ENCODE assay signal across 27 mouse cellular contexts in the genomic region with DNA sequence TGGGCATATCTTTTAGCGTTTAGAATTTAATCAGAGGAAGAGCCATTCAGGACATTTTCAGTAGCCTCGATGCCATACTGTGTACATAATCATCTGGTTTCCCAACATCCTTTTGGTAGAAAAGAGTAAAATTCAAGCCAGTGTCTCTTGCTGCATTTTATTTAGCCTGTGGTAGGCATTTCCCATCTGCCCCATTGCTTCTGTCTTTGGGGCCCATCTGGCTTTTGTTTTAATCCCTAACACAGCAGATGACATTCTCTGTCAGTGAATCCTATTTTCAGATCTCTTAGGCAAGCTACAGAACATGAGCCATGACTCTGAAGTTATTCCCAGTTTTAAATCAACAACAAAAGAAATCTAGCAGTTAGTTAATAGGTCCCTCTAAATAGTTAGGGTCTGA. TPM values are rescaled to one million over a fixed set of nuclear protein-coding genes. Genes with fewer than 3 reads are reported as not detected.
A peak's percentile ranks its signal among the peaks of the same experiment; 100 is the strongest.
DNase-seq lines count a peak whose midpoint lies in the region; ATAC-seq lines count a peak whose summit lies in the region.
"Had no signal": no experiment of that assay in that cellular context is flagged by ENCODE, and none has a peak within 500 bp of the region (broad histone marks: within the 10 kb centered on the region; RNA-seq: fewer than 3 reads in every experiment).

No protein-coding gene starts in this region.

- H3K27me3 ChIP-seq in midbrain, embryonic 15.5 days (replicated peaks): no peaks in the 10 kb centered on the region
- H3K27me3 ChIP-seq: embryonic facial prominence, embryonic 12.5 days; forebrain, embryonic 13.5 days; heart, embryonic 15.5 days had no signal

- no peak overlapping the region for H3K4me2 ChIP-seq in midbrain, embryonic 15.5 days
- H3K4me2 ChIP-seq: embryonic facial prominence, embryonic 12.5 days; forebrain, embryonic 13.5 days; heart, embryonic 15.5 days; hindbrain, embryonic 14.5 days had no signal

- ATAC-seq in midbrain, embryonic 15.5 days (replicated peaks): no peak
- ATAC-seq: forebrain, embryonic 13.5 days; inflammation-experienced regulatory T-cells, adult 6 months had no signal

- H3K4me1 ChIP-seq in midbrain, embryonic 15.5 days: peaks cover 7% of the 10 kb centered on the region; the same call in 1 of the 2 replicates
- H3K4me1 ChIP-seq: heart, embryonic 15.5 days had no signal

- peak; percentile 46 to 60 for DNase-seq in frontal cortex, adult 2 months (ENCODE audit: extremely low spot score in 1 of 2, low spot score in 1 of 2)
- no peak for DNase-seq in frontal cortex, postnatal 14 days (ENCODE audit: low spot score in 2 of 2)
- peak; percentile 17 to 53 for DNase-seq in frontal cortex, postnatal 36 days (ENCODE audit: low spot score in 2 of 2)
- DNase-seq in layer of hippocampus, adult 9-10 months (ENCODE audit: low spot score): peak; percentile 73
- DNase-seq in left cerebral cortex, adult 9 months (ENCODE audit: low spot score in 2 of 2): peak; percentile 27 to 48
- no peak for DNase-seq in spleen, postnatal 14 days (ENCODE audit: low spot score in 2 of 2)
- DNase-seq: adrenal gland, postnatal 36 days; cerebellum, adult 11-12 months; cerebellum, postnatal 25 days; gastrocnemius, adult 2 months; heart, postnatal 4 days; kidney, adult 2 months; thymus, postnatal 14 days had no signal

- WGBS in midbrain, embryonic 15.5 days: 93% methylated on average over 2 of the region's 2 CpGs

- H3K27ac ChIP-seq in midbrain, embryonic 15.5 days: no peak overlapping the region
- H3K27ac ChIP-seq: embryonic facial prominence, embryonic 12.5 days; forebrain, embryonic 13.5 days; gastrocnemius, adult 2 months; heart, embryonic 15.5 days; hindbrain, embryonic 14.5 days; kidney, postnatal 0 days; midbrain, embryonic 10.5 days had no signal

- no peak overlapping the region for H3K4me3 ChIP-seq in midbrain, embryonic 15.5 days
- H3K4me3 ChIP-seq: embryonic facial prominence, embryonic 12.5 days; erythroblast, embryonic 14.5 days; forebrain, embryonic 13.5 days; gastrocnemius, adult 2 months; heart, embryonic 15.5 days; midbrain, embryonic 10.5 days had no signal

- no peaks in the 10 kb centered on the region for H3K9me3 ChIP-seq in midbrain, embryonic 15.5 days
- H3K9me3 ChIP-seq: embryonic facial prominence, embryonic 12.5 days; forebrain, embryonic 13.5 days; heart, embryonic 15.5 days; midbrain, embryonic 10.5 days had no signal

- no peak overlapping the region for H3K9ac ChIP-seq in midbrain, embryonic 15.5 days
- H3K9ac ChIP-seq: embryonic facial prominence, embryonic 12.5 days; forebrain, embryonic 13.5 days; heart, embryonic 15.5 days; hindbrain, embryonic 14.5 days had no signal

- no peaks in the 10 kb centered on the region for H3K36me3 ChIP-seq in midbrain, embryonic 15.5 days (replicated peaks)
- H3K36me3 ChIP-seq: embryonic facial prominence, embryonic 12.5 days; heart, embryonic 15.5 days; midbrain, embryonic 10.5 days had no signal

RNA-seq across cellular contexts. Expression of a gene that starts 22.7 kb away (rescaled TPM):
- not detected in 2 replicates for polyA plus RNA-seq in frontal cortex, adult 2 months (2012; rRNA removed)
- 0.17 TPM in 1 of 2 replicates, not detected in the other for polyA plus RNA-seq in midbrain, embryonic 15.5 days (2015; fragmentation: Nextera tagmentation; extraction: Ambion mirVana)
- polyA plus RNA-seq: embryonic facial prominence, embryonic 12.5 days; erythroblast, embryonic 14.5 days; forebrain, embryonic 13.5 days; heart, embryonic 15.5 days; inflammation-experienced regulatory T-cells, adult 6 months; limb, embryonic 11.5 days; liver, adult 2 months; liver, embryonic 16.5 days; lung, embryonic 16.5 days; midbrain, embryonic 10.5 days; testis, adult 2 months had no signal

RNA-seq across cellular contexts. Expression of a gene that starts 32.3 kb away (rescaled TPM):
- 19.2 and 20.3 TPM in 2 replicates for polyA plus RNA-seq in frontal cortex, adult 2 months (2012; rRNA removed)
- 6.8 and 7.7 TPM in 2 replicates for polyA plus RNA-seq in midbrain, embryonic 15.5 days (2015; fragmentation: Nextera tagmentation; extraction: Ambion mirVana)

Comparison
In these comparisons a context has a peak if more than half of its experiments do, and no peak if none do; other contexts are left out.
1. DNase-seq: peak in frontal cortex, adult 2 months (2 of 2), frontal cortex, postnatal 36 days (2 of 2), layer of hippocampus, adult 9-10 months (single experiment) and left cerebral cortex, adult 9 months (2 of 2); none in frontal cortex, postnatal 14 days (0 of 2) and spleen, postnatal 14 days (0 of 2).